Mouse (Mus musculus) heart, postnatal 10 days (tissue): ENCODE measurements around the gene Ptpn23. TPM values are rescaled to one million over a fixed set of nuclear protein-coding genes. Genes with fewer than 3 reads are reported as not detected.
"Not testable (repeated sequence)": the region's sequence is repeated elsewhere in the genome, so short reads cannot be mapped to it uniquely, and the experiment has no call there.

Experiments used
- DNase-seq, 2 experiments: peaks; one replicate each; pipeline ENCODE4 v3.0.0; 2021
- intact Hi-C: fragments of 180-260 bp; cut with DNase I; formaldehyde crosslinking; loops from one replicate; pipeline ENCODE4 v1.15.1; 2025
- total RNA-seq, 2 experiments: library from RNA; stranded (reverse); gene quantifications; 2 replicates each; pipeline ENCODE4 v1.2.3; 2021

Gene Ptpn23
- total RNA-seq, result 10 to 100 TPM; 23.1 to 25.2 TPM

- DNase-seq, result peak; percentile 95 to 96
- intact Hi-C loops, result loop anchor here (5.0 kb wide), 1 partner anchor 76 kb away; the partner anchor contains the start of gene Scap
Observed at GRCm38 (mm10) chr9:110408099-110408773, at the start of gene Ptpn23. Gene Ptpn23, minus strand, starts transcription at chr9:110408213.

GRCm38 (mm10) chr9:110452523-110452922 is 44.5 kb upstream of the Ptpn23 start:
- no peak for DNase-seq
- intact Hi-C loops, result no loop called here

GRCm38 (mm10) chr9:110448857-110449617 is 41.0 kb upstream of the Ptpn23 start:
- DNase-seq, result peak; percentile 83 to 90
- intact Hi-C loops, result loop anchor here (1.0 to 5.0 kb wide), 3 partner anchors 83 to 260 kb away; partner anchors contain the start of gene Setd2

GRCm38 (mm10) chr9:110448356-110448755 is 40.3 kb upstream of the Ptpn23 start:
- DNase-seq, result no peak
- intact Hi-C loops, result loop anchor here (2.0 to 5.0 kb wide), 2 partner anchors 84 to 260 kb away; partner anchors contain the start of gene Setd2

- no peak for DNase-seq
- intact Hi-C loops, result no loop called here
Observed at GRCm38 (mm10) chr9:110440559-110440958, 32.5 kb upstream of the Ptpn23 start.

GRCm38 (mm10) chr9:110440049-110440448 is 32.0 kb upstream of the Ptpn23 start:
- intact Hi-C loops, result no loop called here
- no peak for DNase-seq

- intact Hi-C loops, result no loop called here
- DNase-seq, result no peak
Observed at GRCm38 (mm10) chr9:110436041-110436440, 28.0 kb upstream of the Ptpn23 start.

- no peak for DNase-seq
- intact Hi-C loops, result no loop called here
Observed at GRCm38 (mm10) chr9:110433045-110433444, 25.0 kb upstream of the Ptpn23 start.

GRCm38 (mm10) chr9:110431241-110431640 is 23.2 kb upstream of the Ptpn23 start:
- intact Hi-C loops, result no loop called here

GRCm38 (mm10) chr9:110419511-110420112 is 11.6 kb upstream of the Ptpn23 start, which contains the start of gene Ngp:
Gene Ngp, plus strand, starts transcription at chr9:110419747.
- intact Hi-C loops, result no loop called here
- no peak for DNase-seq

More at GRCm38 (mm10) chr9:110431241-110431640, 23.2 kb upstream of the Ptpn23 start:
- no peak for DNase-seq

GRCm38 (mm10) chr9:110413785-110414184 is 5.8 kb upstream of the Ptpn23 start:
- intact Hi-C loops, result loop anchor here (5.0 kb wide), 4 partner anchors 54 to 369 kb away; no protein-coding TSS in a partner anchor
- DNase-seq, result peak; percentile 38 to 66

GRCm38 (mm10) chr9:110412926-110413325 is 4.9 kb upstream of the Ptpn23 start:
- intact Hi-C loops, result loop anchor here (5.0 kb wide), 4 partner anchors 54 to 369 kb away; no protein-coding TSS in a partner anchor

GRCm38 (mm10) chr9:110410908-110411887 is 3.2 kb upstream of the Ptpn23 start:
- intact Hi-C loops, result loop anchor here (2.0 to 5.0 kb wide), 5 partner anchors 56 to 371 kb away; partner anchors contain the start of gene Setd2
- peak; percentile 86 to 93 for DNase-seq

More at GRCm38 (mm10) chr9:110412926-110413325, 4.9 kb upstream of the Ptpn23 start:
- no peak for DNase-seq

GRCm38 (mm10) chr9:110407311-110408098 is 508 bp downstream of the Ptpn23 start:
- no peak for DNase-seq
- intact Hi-C loops, result loop anchor here (5.0 kb wide), 1 partner anchor 75 kb away; the partner anchor contains the start of gene Scap

GRCm38 (mm10) chr9:110403240-110403639 is 4.8 kb downstream of the Ptpn23 start:
- not testable (repeated sequence) for DNase-seq

GRCm38 (mm10) chr9:110402731-110403130 is 5.3 kb downstream of the Ptpn23 start:
- no peak for DNase-seq
- intact Hi-C loops, result no loop called here

More at GRCm38 (mm10) chr9:110403240-110403639, 4.8 kb downstream of the Ptpn23 start:
- intact Hi-C loops, result not testable (repeated sequence)

- intact Hi-C loops, result no loop called here
- DNase-seq, result peak; percentile 81 to 84
Observed at GRCm38 (mm10) chr9:110400650-110401049, 7.4 kb downstream of the Ptpn23 start.

GRCm38 (mm10) chr9:110393295-110393694 is 14.7 kb downstream of the Ptpn23 start:
- no peak for DNase-seq
- intact Hi-C loops, result no loop called here

- intact Hi-C loops, result no loop called here
- no peak for DNase-seq
Observed at GRCm38 (mm10) chr9:110390843-110391242, 17.2 kb downstream of the Ptpn23 start.
